Mouse (Mus musculus): ENCODE measurements around the gene Rps15a. TPM values are rescaled to one million over a fixed set of nuclear protein-coding genes. Genes with fewer than 3 reads are reported as not detected.

Rps15a gene
- polyA plus RNA-seq, 1 experiment from 2014 or later = 655 TPM

DNA sequence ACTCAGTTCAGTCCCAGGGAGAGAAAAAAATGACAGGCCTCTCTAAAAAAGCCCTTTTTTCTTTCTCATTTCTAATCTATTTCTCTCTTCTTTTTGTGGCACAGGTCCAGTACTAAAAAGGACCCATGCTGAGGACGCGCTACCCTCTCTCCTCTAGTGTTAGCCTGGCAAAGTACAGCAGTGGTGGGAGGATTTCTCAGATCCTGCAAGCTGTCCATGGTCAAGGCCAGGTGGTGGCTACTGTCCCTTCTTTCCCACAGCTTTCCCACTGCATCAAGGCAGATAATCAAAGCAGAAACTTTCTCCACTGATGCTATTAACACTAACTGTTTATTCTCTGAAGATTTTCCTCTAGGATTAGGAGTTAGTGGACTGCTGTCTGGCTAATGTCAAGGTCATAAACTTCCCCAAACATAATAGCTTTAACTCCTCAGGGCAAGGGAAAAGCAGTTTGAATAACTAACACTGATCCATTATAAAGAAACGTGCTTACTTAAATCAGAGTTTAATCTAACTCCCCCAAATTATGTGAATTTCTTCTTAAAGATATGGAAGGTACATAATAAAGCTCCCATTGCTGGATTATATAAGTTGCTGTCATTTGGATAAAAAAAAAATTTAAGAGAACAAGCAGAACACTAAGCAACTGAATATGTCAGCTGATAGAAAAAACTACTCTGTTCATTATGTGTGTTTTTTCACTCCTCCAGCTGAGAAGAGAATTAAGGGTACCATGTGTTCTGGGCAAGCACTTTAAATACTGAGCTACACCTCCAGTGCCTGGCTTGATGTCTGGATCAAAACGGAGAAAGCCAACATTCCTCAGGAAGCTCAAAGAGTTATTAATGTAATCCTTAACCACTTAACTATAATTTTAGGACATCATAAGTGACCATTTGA lies 7.8 kb upstream of the Rps15a start:
- DNase-seq (ENCODE audit: extremely low spot score, low spot score) = no peak
- Histone ChIP-seq H3K27ac (no peak overlapping the region), H3K4me3 (no peak overlapping the region), H3K27me3 (ENCODE audit: poor library complexity, severe bottlenecking) (no peaks in the 10 kb centered on the region), H3K4me1 (peaks cover 36% of the 10 kb centered on the region), H3K9me3 (no peaks in the 10 kb centered on the region), H3K36me3 (replicated peaks) (peaks cover 82% of the 10 kb centered on the region)
- WGBS = 96% methylated on average over 4 of the region's 4 CpGs

DNA sequence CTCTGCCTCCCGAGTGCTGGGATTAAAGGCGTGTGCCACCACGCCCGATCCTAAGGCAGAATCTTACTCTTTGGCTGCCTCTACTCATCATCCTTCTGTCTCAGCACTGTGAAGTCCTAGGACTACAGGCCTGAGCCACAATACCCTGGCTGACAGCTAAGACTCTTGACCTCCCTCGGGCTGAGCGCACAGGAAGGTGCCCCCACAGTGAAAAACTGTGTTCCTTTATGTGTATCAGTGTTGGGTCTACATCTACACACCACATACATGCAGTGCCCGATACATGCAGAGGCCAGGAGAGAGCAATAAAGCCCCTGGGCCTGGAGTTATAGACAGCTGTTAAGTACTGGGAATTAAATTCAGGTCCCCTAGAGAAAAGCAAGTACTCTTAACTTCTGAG lies 6.2 kb upstream of the Rps15a start:
- Histone ChIP-seq H3K27ac (no peak overlapping the region), H3K4me3 (no peak overlapping the region), H3K27me3 (ENCODE audit: poor library complexity, severe bottlenecking) (no peaks in the 10 kb centered on the region), H3K4me1 (peaks cover 35% of the 10 kb centered on the region), H3K9me3 (no peaks in the 10 kb centered on the region), H3K36me3 (replicated peaks) (peaks cover 90% of the 10 kb centered on the region)
- peak; percentile 10 for DNase-seq (ENCODE audit: extremely low spot score, low spot score)
- whole genome bisulfite sequencing = 96% methylated on average over 7 of the region's 7 CpGs

DNA sequence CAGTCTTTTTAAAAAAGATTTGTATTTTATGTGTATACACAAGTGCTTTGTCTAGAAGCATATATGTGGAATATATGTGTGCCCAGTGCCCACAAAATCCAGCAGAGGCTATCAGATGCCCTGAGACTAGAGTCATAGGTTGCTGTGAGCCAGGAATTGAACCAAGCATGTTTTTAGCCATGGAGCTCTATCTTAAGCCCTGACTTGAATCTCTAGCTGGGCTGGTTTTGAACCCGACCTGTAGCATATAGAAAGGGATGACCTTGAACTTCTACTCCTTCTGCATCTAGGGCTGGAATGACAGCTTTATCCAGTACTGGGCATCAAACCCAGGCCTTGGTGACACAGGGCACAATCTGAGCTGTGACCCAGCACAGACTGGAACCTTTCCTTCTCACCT lies 4.7 kb upstream of the Rps15a start:
- peak; percentile 3 for DNase-seq (ENCODE audit: extremely low spot score, low spot score)
- peaks cover 74% of the 10 kb centered on the region for H3K36me3 ChIP-seq (replicated peaks)
- peaks cover 26% of the 10 kb centered on the region for H3K4me1 ChIP-seq
- no peaks in the 10 kb centered on the region for H3K9me3 ChIP-seq
- no peak overlapping the region for H3K4me3 ChIP-seq
- whole genome bisulfite sequencing = 83% methylated on average over 1 of the region's 1 CpGs
- H3K27ac ChIP-seq = no peak overlapping the region
- no peaks in the 10 kb centered on the region for H3K27me3 ChIP-seq (ENCODE audit: poor library complexity, severe bottlenecking)

DNA sequence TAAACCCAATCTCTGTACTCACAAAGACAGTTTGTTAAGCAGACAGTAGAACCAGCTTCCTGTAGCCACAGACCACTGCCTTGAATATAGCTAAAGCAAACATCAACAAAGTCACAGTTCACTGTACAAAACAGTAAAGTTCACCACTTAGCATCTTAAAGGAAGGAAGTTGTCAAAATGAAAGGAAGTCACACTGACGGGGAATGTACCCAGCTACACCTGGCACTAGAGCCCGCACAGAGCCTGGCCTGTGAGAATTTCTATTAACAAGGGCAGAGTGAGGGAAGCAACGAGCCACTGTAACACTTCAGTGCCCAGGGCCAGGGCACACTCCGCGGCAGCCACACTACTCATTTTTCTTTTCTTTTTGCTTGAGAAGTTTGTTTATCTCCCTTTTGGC lies 4.0 kb upstream of the Rps15a start:
- Histone ChIP-seq H3K4me1 (peaks cover 27% of the 10 kb centered on the region), H3K27ac (no peak overlapping the region), H3K36me3 (replicated peaks) (peaks cover 74% of the 10 kb centered on the region), H3K9me3 (no peaks in the 10 kb centered on the region), H3K4me3 (no peak overlapping the region), H3K27me3 (ENCODE audit: poor library complexity, severe bottlenecking) (no peaks in the 10 kb centered on the region)
- WGBS = 93% methylated on average over 5 of the region's 5 CpGs
- DNase-seq (ENCODE audit: extremely low spot score, low spot score) = no peak

DNA sequence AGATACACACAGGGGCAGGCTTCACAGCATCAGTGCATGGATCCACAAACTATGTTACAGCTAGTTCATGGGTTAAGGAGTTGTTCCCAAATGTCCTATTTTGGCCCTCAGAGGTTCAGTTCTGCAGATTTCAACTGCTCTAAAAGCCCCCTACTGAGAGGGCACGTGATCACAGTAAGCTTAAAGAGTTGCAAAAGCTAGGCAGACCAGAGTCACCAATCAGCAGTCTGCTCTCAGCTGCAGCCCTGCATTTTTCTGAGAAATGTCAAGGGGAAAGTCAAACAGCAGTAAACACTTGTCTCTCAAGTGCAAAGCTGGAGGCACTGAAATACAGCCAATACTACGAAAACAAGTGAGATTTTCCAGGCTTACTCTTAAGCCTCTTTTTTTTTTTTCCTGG lies 3.2 kb upstream of the Rps15a start:
- H3K9me3 ChIP-seq = no peaks in the 10 kb centered on the region
- no peak overlapping the region for H3K27ac ChIP-seq
- peaks cover 76% of the 10 kb centered on the region for H3K36me3 ChIP-seq (replicated peaks)
- WGBS = 61% methylated on average over 2 of the region's 2 CpGs
- DNase-seq (ENCODE audit: extremely low spot score, low spot score) = no peak
- H3K4me3 ChIP-seq = no peak overlapping the region
- peaks cover 35% of the 10 kb centered on the region for H3K4me1 ChIP-seq
- H3K27me3 ChIP-seq (ENCODE audit: poor library complexity, severe bottlenecking) = no peaks in the 10 kb centered on the region

DNA sequence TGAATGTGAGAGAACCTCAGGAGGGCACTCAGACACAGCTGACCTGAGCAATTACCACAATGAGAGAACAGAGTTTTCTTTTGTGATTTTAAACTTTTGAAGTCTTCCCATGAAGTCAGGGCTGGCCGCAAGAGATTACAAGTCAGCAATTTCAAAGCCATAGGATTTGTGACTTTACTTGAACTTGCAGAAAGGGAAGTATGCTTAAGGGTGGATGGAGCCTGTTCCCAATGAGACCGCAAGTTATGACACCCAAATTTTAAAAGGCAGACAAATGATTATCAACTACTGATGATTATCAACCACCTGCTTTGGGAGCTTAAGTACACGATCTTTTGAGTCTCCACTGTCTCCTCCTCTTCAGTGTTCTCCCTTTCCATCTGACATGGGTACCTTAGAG lies 2.4 kb upstream of the Rps15a start:
- Histone ChIP-seq H3K27ac (no peak overlapping the region), H3K4me3 (no peak overlapping the region), H3K4me1 (peaks cover 42% of the 10 kb centered on the region), H3K36me3 (replicated peaks) (peaks cover 76% of the 10 kb centered on the region), H3K27me3 (ENCODE audit: poor library complexity, severe bottlenecking) (no peaks in the 10 kb centered on the region), H3K9me3 (no peaks in the 10 kb centered on the region)
- no peak for DNase-seq (ENCODE audit: extremely low spot score, low spot score)
- 90% methylated on average over 3 of the region's 3 CpGs for WGBS

DNA sequence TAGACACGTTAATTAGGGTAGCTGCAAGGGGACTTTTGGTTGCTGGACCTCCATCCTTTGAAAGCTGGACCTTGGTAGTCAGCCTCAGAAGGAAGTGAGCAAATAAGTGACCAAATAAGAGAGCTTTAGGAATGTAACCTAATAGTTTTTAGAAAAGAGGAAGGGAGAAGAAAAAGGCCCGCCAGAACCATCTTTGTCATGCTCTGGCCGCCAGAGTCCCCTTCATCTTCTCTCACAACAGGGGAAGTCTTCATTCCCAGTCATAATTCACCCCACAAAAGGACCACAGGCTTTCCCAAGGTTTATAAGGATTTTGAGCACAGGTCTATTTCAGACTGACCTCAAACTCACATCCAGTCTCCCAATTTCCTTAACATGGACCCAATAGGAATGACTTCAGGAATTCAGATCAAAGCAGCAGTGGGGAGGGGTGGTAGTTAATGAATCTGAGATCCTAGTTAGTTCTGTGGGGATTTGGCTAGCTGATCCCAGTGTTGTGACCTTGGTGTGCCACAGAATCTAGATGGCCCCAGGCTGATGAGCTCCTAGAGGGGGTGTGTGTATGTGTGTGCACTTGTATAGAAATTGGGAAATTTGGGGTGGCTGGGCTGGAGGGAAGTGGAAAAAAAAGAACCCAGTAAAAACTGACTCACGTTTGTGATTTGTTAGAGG lies 1.7 kb upstream of the Rps15a start:
- Histone ChIP-seq H3K27ac (peak overlapping the region; percentile 99), H3K4me3 (no peak overlapping the region), H3K4me1 (peaks cover 50% of the 10 kb centered on the region), H3K36me3 (replicated peaks) (peaks cover 76% of the 10 kb centered on the region), H3K27me3 (ENCODE audit: poor library complexity, severe bottlenecking) (no peaks in the 10 kb centered on the region), H3K9me3 (no peaks in the 10 kb centered on the region)
- 52% methylated on average over 4 of the region's 4 CpGs for WGBS
- DNase-seq (ENCODE audit: extremely low spot score, low spot score) = no peak

DNA sequence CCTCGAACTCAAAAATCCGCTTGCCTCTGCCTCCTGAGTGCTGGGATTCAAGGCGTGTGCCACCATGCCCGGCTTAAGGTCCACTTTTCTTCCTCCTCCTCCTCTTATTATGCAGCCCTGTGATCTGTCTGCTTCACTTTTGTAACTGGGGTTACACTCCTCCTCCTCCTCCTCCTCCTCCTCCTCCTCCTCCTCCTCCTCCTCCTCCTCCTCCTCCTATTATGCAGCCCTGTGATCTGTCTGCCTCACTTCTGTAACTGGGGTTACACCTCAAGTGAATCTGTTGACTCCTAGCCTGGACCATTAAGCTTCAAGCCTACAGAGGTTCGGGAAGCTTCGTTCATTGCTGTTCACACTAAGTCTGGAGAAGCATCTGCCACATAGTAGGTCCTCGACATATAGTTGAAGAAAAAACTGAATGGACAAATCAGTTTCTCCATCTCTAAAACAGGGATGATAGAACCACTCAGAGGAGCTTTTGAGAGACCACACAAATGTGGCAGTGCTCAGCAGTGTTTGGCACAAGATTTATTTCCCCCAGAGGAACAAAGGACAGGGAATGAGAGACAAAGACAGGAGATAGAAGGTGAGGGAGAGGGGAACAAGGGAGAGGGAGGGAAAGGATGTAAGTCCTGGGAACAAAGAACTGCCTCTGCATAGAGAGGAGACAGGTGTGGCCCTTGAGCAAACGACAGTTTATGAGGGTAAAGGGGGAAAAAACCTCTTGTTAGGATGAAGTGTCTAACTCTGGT lies 975 bp upstream of the Rps15a start:
- no peak for DNase-seq (ENCODE audit: extremely low spot score, low spot score)
- 26% methylated on average over 8 of the region's 8 CpGs for WGBS
- Histone ChIP-seq H3K27me3 (ENCODE audit: poor library complexity, severe bottlenecking) (no peaks in the 10 kb centered on the region), H3K36me3 (replicated peaks) (peaks cover 76% of the 10 kb centered on the region), H3K4me3 (peak overlapping the region; percentile 99), H3K9me3 (no peaks in the 10 kb centered on the region), H3K27ac (peak overlapping the region; percentile 99), H3K4me1 (peaks cover 57% of the 10 kb centered on the region)

DNA sequence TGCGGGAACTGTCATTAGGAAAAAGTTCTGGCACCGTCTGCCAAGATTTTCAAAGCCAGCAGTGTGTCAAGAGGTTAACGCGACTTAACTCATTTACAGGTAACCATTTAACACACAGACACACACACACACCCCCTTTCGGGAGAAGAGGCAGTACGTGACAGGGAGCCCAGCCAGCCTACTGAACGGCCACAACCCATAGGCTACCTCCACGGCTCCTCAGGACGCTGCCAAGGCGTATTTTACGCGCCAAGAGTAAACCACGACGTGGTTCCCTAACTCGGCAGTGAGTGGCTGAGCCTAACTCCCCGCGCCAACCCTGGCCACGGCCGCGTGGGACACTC lies 483 bp downstream of the Rps15a start:
- H3K4me3 ChIP-seq = peak overlapping the region; percentile 99
- H3K4me1 ChIP-seq = peaks cover 70% of the 10 kb centered on the region
- DNase-seq (ENCODE audit: extremely low spot score, low spot score) = no peak
- H3K27ac ChIP-seq = peak overlapping the region; percentile 99
- no peaks in the 10 kb centered on the region for H3K27me3 ChIP-seq (ENCODE audit: poor library complexity, severe bottlenecking)
- peaks cover 76% of the 10 kb centered on the region for H3K36me3 ChIP-seq (replicated peaks)
- no peaks in the 10 kb centered on the region for H3K9me3 ChIP-seq
- WGBS = 0% methylated on average over 20 of the region's 20 CpGs

DNA sequence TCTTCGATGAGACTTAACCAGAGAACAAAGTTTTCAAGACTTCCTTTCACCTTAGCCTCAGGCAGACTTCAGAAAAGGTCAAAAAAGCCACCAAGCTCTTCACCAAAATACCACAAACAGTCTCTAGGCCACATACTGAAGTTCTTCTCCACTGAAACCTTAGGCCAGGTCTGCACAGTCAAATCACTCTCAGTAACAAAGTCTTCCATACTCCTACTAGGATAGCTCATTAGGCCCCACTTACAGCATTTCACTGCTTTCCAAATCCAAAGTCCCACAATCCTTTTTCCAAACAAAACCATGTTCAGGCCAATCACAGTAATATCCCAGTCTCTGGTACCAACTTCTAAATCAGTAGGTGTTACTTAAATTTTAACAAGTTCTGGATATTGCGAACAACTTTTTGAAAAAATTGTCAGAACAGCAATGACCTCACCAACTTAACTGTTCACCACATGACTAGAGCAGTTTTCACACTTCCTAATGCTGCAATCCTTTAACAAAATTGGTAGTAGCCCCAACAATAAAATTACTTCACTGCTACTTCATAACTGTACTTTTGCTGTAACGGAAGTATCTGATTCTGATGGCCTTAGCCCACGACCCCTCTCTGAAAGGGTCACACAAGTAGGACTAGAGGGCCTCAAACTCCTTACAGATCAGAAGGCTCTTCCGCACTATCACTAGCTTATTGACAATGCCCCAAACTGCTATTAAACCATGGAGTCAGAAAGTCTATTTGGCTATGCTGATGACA lies 2.3 kb downstream of the Rps15a start:
- no peak for DNase-seq (ENCODE audit: extremely low spot score, low spot score)
- Histone ChIP-seq H3K27ac (no peak overlapping the region), H3K4me1 (peaks cover 62% of the 10 kb centered on the region), H3K9me3 (no peaks in the 10 kb centered on the region), H3K27me3 (ENCODE audit: poor library complexity, severe bottlenecking) (no peaks in the 10 kb centered on the region), H3K4me3 (peak overlapping the region; percentile 99), H3K36me3 (replicated peaks) (peaks cover 76% of the 10 kb centered on the region)
- 78% methylated on average over 5 of the region's 5 CpGs for WGBS

DNA sequence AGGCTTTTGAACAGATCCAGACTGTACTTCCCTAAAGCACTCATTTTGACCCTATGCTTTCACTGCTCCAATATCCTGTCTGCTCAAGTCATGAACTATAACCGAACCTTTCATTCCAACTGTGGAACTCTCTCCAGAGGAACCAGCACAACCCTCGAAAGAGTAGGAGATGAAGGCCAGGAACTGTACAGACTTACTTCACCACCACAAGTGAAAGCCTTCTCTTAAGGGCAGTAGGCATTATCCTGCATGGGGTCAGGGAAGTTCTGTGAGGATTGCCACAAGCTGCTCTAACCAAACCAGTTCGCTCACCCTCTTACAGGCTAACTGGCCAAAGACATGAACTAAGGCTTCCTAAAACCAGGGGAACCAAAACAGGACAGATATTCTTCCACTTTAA lies 4.9 kb downstream of the Rps15a start:
- no peak overlapping the region for H3K27ac ChIP-seq
- H3K4me1 ChIP-seq = peaks cover 51% of the 10 kb centered on the region
- no peaks in the 10 kb centered on the region for H3K27me3 ChIP-seq (ENCODE audit: poor library complexity, severe bottlenecking)
- H3K36me3 ChIP-seq (replicated peaks) = peaks cover 89% of the 10 kb centered on the region
- peak overlapping the region; percentile 99; the same call in 1 of the 2 replicates for H3K4me3 ChIP-seq
- DNase-seq (ENCODE audit: extremely low spot score, low spot score) = no peak
- 82% methylated on average over 3 of the region's 3 CpGs for WGBS
- H3K9me3 ChIP-seq = no peaks in the 10 kb centered on the region

DNA sequence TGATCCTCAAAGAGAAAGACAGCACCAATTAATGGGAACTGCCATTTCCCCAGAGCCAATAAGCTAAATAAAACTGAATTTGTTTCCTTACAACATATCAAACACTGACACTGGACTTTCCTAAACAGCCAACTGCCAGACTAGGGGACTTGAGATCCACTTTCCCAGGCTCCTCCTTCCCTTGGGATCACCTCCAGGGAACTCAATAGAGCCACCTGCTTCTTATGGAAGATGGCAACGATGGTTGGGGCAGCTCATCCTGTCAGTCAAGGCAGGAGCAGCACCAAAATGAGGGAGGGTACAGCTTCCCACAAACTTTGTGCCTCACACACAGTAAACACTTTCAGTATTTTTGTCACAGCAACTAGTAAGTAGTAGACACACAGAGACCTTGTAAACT lies 8.3 kb downstream of the Rps15a start:
- no peak overlapping the region for H3K4me3 ChIP-seq

More for the DNA sequence above, 8.3 kb downstream of the Rps15a start:
- 76% methylated on average over 1 of the region's 1 CpGs for WGBS
- Histone ChIP-seq H3K27me3 (ENCODE audit: poor library complexity, severe bottlenecking) (no peaks in the 10 kb centered on the region), H3K27ac (no peak overlapping the region), H3K4me1 (peaks cover 33% of the 10 kb centered on the region), H3K36me3 (replicated peaks) (peaks cover 89% of the 10 kb centered on the region), H3K9me3 (no peaks in the 10 kb centered on the region)
- no peak for DNase-seq (ENCODE audit: extremely low spot score, low spot score)
